Mouse (Mus musculus): ENCODE data around the gene Cldnd1. TPM values are rescaled to one million over a fixed set of nuclear protein-coding genes. Genes with fewer than 3 reads are reported as not detected.

Cldnd1 gene
- polyA plus RNA-seq, 1 experiment: 26.0 TPM

GRCm38 (mm10) chr16:58697261-58697660, 30.4 kb upstream of the Cldnd1 start:
- Histone ChIP-seq H3K4me1 (ENCODE audit: control insufficient read depth, insufficient read depth, insufficient read length) (peaks cover 2% of the 10 kb centered on the region; the same call in 1 of the 2 replicates), H3K27me3 (ENCODE audit: control insufficient read depth, insufficient read depth, low read length) (no peaks in the 10 kb centered on the region), H3K27ac (ENCODE audit: insufficient read depth, low read length) (no peak overlapping the region), H3K36me3 (ENCODE audit: control insufficient read depth, insufficient read depth, low read length) (no peaks in the 10 kb centered on the region), H3K4me3 (ENCODE audit: extremely low read depth, insufficient read depth, insufficient read length) (no peak overlapping the region)
- no peak for TF ChIP-seq CTCF (IDR thresholded peaks at IDR 0.05; ENCODE audit: extremely low read depth, insufficient read depth, insufficient read length, insufficient replicate concordance)
- TF ChIP-seq POLR2A (IDR thresholded peaks at IDR 0.05; ENCODE audit: low read depth, low read length): no peak
- no peak for DNase-seq (ENCODE audit: low read depth in 1 of 2, low spot score in 2 of 2)
- 100% methylated on average over 1 of the region's 1 CpGs for WGBS

GRCm38 (mm10) chr16:58700174-58700573, 27.5 kb upstream of the Cldnd1 start:
- 88% methylated on average over 6 of the region's 6 CpGs for WGBS
- Histone ChIP-seq H3K4me1 (ENCODE audit: control insufficient read depth, insufficient read depth, insufficient read length) (no peaks in the 10 kb centered on the region; the same call in 1 of the 2 replicates), H3K27ac (ENCODE audit: insufficient read depth, low read length) (no peak overlapping the region), H3K27me3 (ENCODE audit: control insufficient read depth, insufficient read depth, low read length) (no peaks in the 10 kb centered on the region), H3K4me3 (ENCODE audit: extremely low read depth, insufficient read depth, insufficient read length) (no peak overlapping the region), H3K36me3 (ENCODE audit: control insufficient read depth, insufficient read depth, low read length) (no peaks in the 10 kb centered on the region)
- no peak for TF ChIP-seq CTCF (IDR thresholded peaks at IDR 0.05; ENCODE audit: extremely low read depth, insufficient read depth, insufficient read length, insufficient replicate concordance)
- no peak for TF ChIP-seq POLR2A (IDR thresholded peaks at IDR 0.05; ENCODE audit: low read depth, low read length)
- no peak for DNase-seq (ENCODE audit: low read depth in 1 of 2, low spot score in 2 of 2)

DNA sequence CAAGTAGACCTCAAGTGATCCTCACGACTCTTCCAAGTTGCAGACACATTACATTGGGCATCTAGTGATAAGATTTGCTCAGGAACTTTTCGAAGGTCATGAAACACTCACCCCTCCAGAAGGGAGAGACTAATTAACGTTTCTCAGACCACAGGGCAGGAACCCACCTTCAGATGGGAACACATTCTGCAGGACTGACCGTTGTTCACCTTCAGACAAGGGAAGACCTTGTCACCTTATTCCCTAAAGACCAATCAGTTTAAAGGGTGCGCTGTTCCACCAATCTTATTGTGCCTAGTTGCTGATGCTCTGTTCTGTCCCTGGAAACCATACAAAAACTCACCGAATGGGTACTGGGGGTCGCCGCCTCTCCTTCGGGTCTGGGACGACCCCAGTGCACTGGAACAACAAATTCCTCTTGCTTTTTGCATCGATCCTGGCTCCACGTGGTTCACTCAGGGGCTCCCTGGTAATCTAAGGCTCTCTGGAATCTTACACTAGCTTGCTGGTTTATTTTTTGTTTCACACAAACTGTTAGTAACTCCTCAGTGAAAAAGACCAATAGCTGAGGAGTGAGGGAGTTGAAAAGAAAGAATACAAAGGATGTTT, 26.8 kb upstream of the Cldnd1 start:
- DNase-seq (ENCODE audit: low read depth in 1 of 2, low spot score in 2 of 2): no peak
- Histone ChIP-seq H3K27ac (ENCODE audit: insufficient read depth, low read length) (no peak overlapping the region), H3K27me3 (ENCODE audit: control insufficient read depth, insufficient read depth, low read length) (no peaks in the 10 kb centered on the region), H3K4me3 (ENCODE audit: extremely low read depth, insufficient read depth, insufficient read length) (no peak overlapping the region), H3K4me1 (ENCODE audit: control insufficient read depth, insufficient read depth, insufficient read length) (no peaks in the 10 kb centered on the region; the same call in 1 of the 2 replicates), H3K36me3 (ENCODE audit: control insufficient read depth, insufficient read depth, low read length) (no peaks in the 10 kb centered on the region)
- 89% methylated on average over 12 of the region's 12 CpGs for WGBS
- TF ChIP-seq POLR2A (IDR thresholded peaks at IDR 0.05; ENCODE audit: low read depth, low read length): no peak
- TF ChIP-seq CTCF (IDR thresholded peaks at IDR 0.05; ENCODE audit: extremely low read depth, insufficient read depth, insufficient read length, insufficient replicate concordance): no peak

GRCm38 (mm10) chr16:58701779-58702178, 25.9 kb upstream of the Cldnd1 start:
- no peak for TF ChIP-seq POLR2A (IDR thresholded peaks at IDR 0.05; ENCODE audit: low read depth, low read length)
- H3K27ac ChIP-seq (ENCODE audit: insufficient read depth, low read length): no peak overlapping the region
- H3K4me1 ChIP-seq (ENCODE audit: control insufficient read depth, insufficient read depth, insufficient read length): no peaks in the 10 kb centered on the region; the same call in 1 of the 2 replicates
- H3K27me3 ChIP-seq (ENCODE audit: control insufficient read depth, insufficient read depth, low read length): no peaks in the 10 kb centered on the region
- no peak for DNase-seq (ENCODE audit: low read depth in 1 of 2, low spot score in 2 of 2)
- WGBS: 50% methylated on average over 6 of the region's 6 CpGs
- no peak overlapping the region for H3K4me3 ChIP-seq (ENCODE audit: extremely low read depth, insufficient read depth, insufficient read length)
- no peaks in the 10 kb centered on the region for H3K36me3 ChIP-seq (ENCODE audit: control insufficient read depth, insufficient read depth, low read length)

- no peak for DNase-seq (ENCODE audit: low read depth in 1 of 2, low spot score in 2 of 2)
- Histone ChIP-seq H3K27me3 (ENCODE audit: control insufficient read depth, insufficient read depth, low read length) (no peaks in the 10 kb centered on the region), H3K4me3 (ENCODE audit: extremely low read depth, insufficient read depth, insufficient read length) (no peak overlapping the region), H3K4me1 (ENCODE audit: control insufficient read depth, insufficient read depth, insufficient read length) (no peaks in the 10 kb centered on the region; the same call in 1 of the 2 replicates), H3K36me3 (ENCODE audit: control insufficient read depth, insufficient read depth, low read length) (no peaks in the 10 kb centered on the region), H3K27ac (ENCODE audit: insufficient read depth, low read length) (no peak overlapping the region)
- WGBS: 74% methylated on average over 10 of the region's 10 CpGs
- TF ChIP-seq POLR2A (IDR thresholded peaks at IDR 0.05; ENCODE audit: low read depth, low read length) (no peak), CTCF (IDR thresholded peaks at IDR 0.05; ENCODE audit: extremely low read depth, insufficient read depth, insufficient read length, insufficient replicate concordance) (no peak)
These were observed 25.3 kb upstream of the Cldnd1 start for GRCm38 (mm10) chr16:58702329-58702932.

- 17% methylated on average over 10 of the region's 10 CpGs for WGBS
- no peak for DNase-seq (ENCODE audit: low read depth in 1 of 2, low spot score in 2 of 2)
- no peaks in the 10 kb centered on the region; the same call in 1 of the 2 replicates for H3K4me1 ChIP-seq (ENCODE audit: control insufficient read depth, insufficient read depth, insufficient read length)
- TF ChIP-seq CTCF (IDR thresholded peaks at IDR 0.05; ENCODE audit: extremely low read depth, insufficient read depth, insufficient read length, insufficient replicate concordance): no peak
- TF ChIP-seq POLR2A (IDR thresholded peaks at IDR 0.05; ENCODE audit: low read depth, low read length): no peak
- no peak overlapping the region for H3K4me3 ChIP-seq (ENCODE audit: extremely low read depth, insufficient read depth, insufficient read length)
- peak overlapping the region; percentile 42; the same call in 1 of the 2 replicates for H3K27ac ChIP-seq (ENCODE audit: insufficient read depth, low read length)
- no peaks in the 10 kb centered on the region for H3K27me3 ChIP-seq (ENCODE audit: control insufficient read depth, insufficient read depth, low read length)
- no peaks in the 10 kb centered on the region for H3K36me3 ChIP-seq (ENCODE audit: control insufficient read depth, insufficient read depth, low read length)
These were observed 24.2 kb upstream of the Cldnd1 start for GRCm38 (mm10) chr16:58703382-58704124.
